Comparison of ENCODE assay signal across 11 mouse cellular contexts in the genomic region with DNA sequence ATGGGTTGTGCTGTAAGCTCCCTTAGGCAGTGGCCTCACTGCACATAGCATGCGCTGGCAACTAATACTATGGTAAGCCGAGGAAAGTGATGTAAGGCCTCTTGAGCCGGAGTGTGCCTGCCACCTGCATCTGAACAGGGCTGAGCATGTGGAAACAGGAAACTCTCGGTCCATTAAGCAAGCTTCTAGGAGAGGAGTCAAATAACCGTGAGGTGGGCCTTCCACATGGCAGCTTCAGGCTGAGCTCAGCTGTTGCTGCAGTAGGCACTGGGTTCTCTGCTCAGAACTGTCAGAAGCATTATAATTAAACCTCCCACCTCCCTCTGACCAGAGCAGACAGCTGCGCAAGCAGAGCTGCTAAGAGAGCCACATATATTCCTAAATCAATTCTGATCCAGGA. TPM values are rescaled to one million over a fixed set of nuclear protein-coding genes. Genes with fewer than 3 reads are reported as not detected.
DNase-seq lines count a peak whose midpoint lies in the region; ATAC-seq and TF ChIP-seq lines count a peak whose summit lies in the region.
"Had no signal": no experiment of that assay in that cellular context is flagged by ENCODE, and none has a peak within 500 bp of the region (broad histone marks: within the 10 kb centered on the region; RNA-seq: fewer than 3 reads in every experiment).

No protein-coding gene starts in this region.

- no peaks in the 10 kb centered on the region for H3K36me3 ChIP-seq in embryonic facial prominence, embryonic 13.5 days
- no peaks in the 10 kb centered on the region for H3K36me3 ChIP-seq in hindbrain, postnatal 0 days (ENCODE audit: insufficient read depth, low read length)
- H3K36me3 ChIP-seq in neural tube, embryonic 15.5 days: no peaks in the 10 kb centered on the region

- peak; percentile 51 for DNase-seq in left cerebral cortex, postnatal 4 days
- no peak for DNase-seq in left cerebral cortex, postnatal 14 days (ENCODE audit: low spot score in 2 of 2)
- peak; percentile 57 for DNase-seq in hindbrain, postnatal 0 days (ENCODE audit: low spot score)
- DNase-seq in right cerebral cortex, postnatal 10 days (ENCODE audit: low spot score in 2 of 2): no peak
- DNase-seq: heart, postnatal 14 days; right cerebral cortex, postnatal 4 days; thymus, postnatal 14 days had no signal

- H3K27ac ChIP-seq in embryonic facial prominence, embryonic 13.5 days: no peak overlapping the region
- H3K27ac ChIP-seq in hindbrain, postnatal 0 days: no peak overlapping the region
- H3K27ac ChIP-seq in neural tube, embryonic 15.5 days (replicated peaks): no peak overlapping the region

- no peaks in the 10 kb centered on the region for H3K4me1 ChIP-seq in embryonic facial prominence, embryonic 13.5 days
- H3K4me1 ChIP-seq in hindbrain, postnatal 0 days (ENCODE audit: insufficient read depth, low read length): no peaks in the 10 kb centered on the region
- no peaks in the 10 kb centered on the region for H3K4me1 ChIP-seq in neural tube, embryonic 15.5 days
- H3K4me1 ChIP-seq: megakaryocyte, embryonic 14.5 days had no signal

- H3K27me3 ChIP-seq in embryonic facial prominence, embryonic 13.5 days: no peaks in the 10 kb centered on the region
- no peaks in the 10 kb centered on the region for H3K27me3 ChIP-seq in hindbrain, postnatal 0 days (ENCODE audit: insufficient read depth, low read length)
- no peaks in the 10 kb centered on the region for H3K27me3 ChIP-seq in neural tube, embryonic 15.5 days (replicated peaks)

- 52% methylated on average over 6 of the region's 6 CpGs for WGBS in embryonic facial prominence, embryonic 13.5 days
- 52% methylated on average over 6 of the region's 6 CpGs for WGBS in hindbrain, postnatal 0 days
- 43% methylated on average over 6 of the region's 6 CpGs for WGBS in neural tube, embryonic 15.5 days

- intact Hi-C loops in left cerebral cortex, postnatal 4 days (cut with DNase I): no loop called here
- intact Hi-C loops in left cerebral cortex, postnatal 14 days (cut with DNase I): no loop called here

- TF ChIP-seq CTCF in hindbrain, postnatal 0 days (IDR thresholded peaks at IDR 0.05; ENCODE audit: low read depth): no peak

- no peak overlapping the region for H3K4me3 ChIP-seq in embryonic facial prominence, embryonic 13.5 days
- H3K4me3 ChIP-seq in hindbrain, postnatal 0 days (ENCODE audit: low read length): no peak overlapping the region
- H3K4me3 ChIP-seq in neural tube, embryonic 15.5 days (replicated peaks): no peak overlapping the region
- H3K4me3 ChIP-seq: megakaryocyte, embryonic 14.5 days had no signal

- H3K4me2 ChIP-seq in embryonic facial prominence, embryonic 13.5 days: no peak overlapping the region
- no peak overlapping the region for H3K4me2 ChIP-seq in hindbrain, postnatal 0 days (ENCODE audit: low read depth, low read length)
- H3K4me2 ChIP-seq in neural tube, embryonic 15.5 days: no peak overlapping the region

- ATAC-seq in embryonic facial prominence, embryonic 13.5 days (ENCODE audit: insufficient number of reproducible peaks, insufficient read depth, low FRiP score, low TSS enrichment, low read depth): peak; percentile 69; the same call in 1 of the 2 replicates
- ATAC-seq in hindbrain, postnatal 0 days: peak; percentile 89
- peak; percentile 35; the same call in 1 of the 2 replicates for ATAC-seq in neural tube, embryonic 15.5 days (ENCODE audit: low FRiP score)
- no peak for ATAC-seq in erythroblast, adult 5-6 weeks (replicated peaks; ENCODE audit: low FRiP score, poor library complexity, severe bottlenecking)

- no peaks in the 10 kb centered on the region for H3K9me3 ChIP-seq in embryonic facial prominence, embryonic 13.5 days
- no peaks in the 10 kb centered on the region for H3K9me3 ChIP-seq in hindbrain, postnatal 0 days (ENCODE audit: low read length)
- no peaks in the 10 kb centered on the region for H3K9me3 ChIP-seq in neural tube, embryonic 15.5 days (replicated peaks)

- H3K9ac ChIP-seq in embryonic facial prominence, embryonic 13.5 days: no peak overlapping the region
- no peak overlapping the region for H3K9ac ChIP-seq in hindbrain, postnatal 0 days (replicated peaks; ENCODE audit: low read length)
- H3K9ac ChIP-seq in neural tube, embryonic 15.5 days (replicated peaks): no peak overlapping the region

RNA-seq across cellular contexts. Expression of gene Dcx, which starts 33.1 kb away (rescaled TPM):
- total RNA-seq in left cerebral cortex, postnatal 4 days (2021): 100 to 1,000 TPM; 675 to 739 TPM
- total RNA-seq in left cerebral cortex, postnatal 14 days (2021): 10 to 100 TPM; 55.8 to 56.8 TPM
- 4.9 and 5.3 TPM in 2 replicates for polyA plus RNA-seq in embryonic facial prominence, embryonic 13.5 days (2015; fragmentation: Nextera tagmentation; extraction: Ambion mirVana)
- 178 and 200 TPM in 2 replicates for total RNA-seq in hindbrain, postnatal 0 days (2014; rRNA removed)
- polyA plus RNA-seq in hindbrain, postnatal 0 days (2015; fragmentation: Nextera tagmentation; extraction: Ambion mirVana): 103 and 120 TPM in 2 replicates
- polyA plus RNA-seq in neural tube, embryonic 15.5 days (2015; fragmentation: Nextera tagmentation; extraction: Ambion mirVana): 220 and 254 TPM in 2 replicates
- not detected in 2 replicates for total RNA-seq in erythroblast, adult 5-6 weeks (2015; ENCODE audit: low replicate concordance)
- total RNA-seq in erythroblast, adult 5-6 weeks (2017; ENCODE audit: low replicate concordance): not detected in 2 replicates
- total RNA-seq: heart, postnatal 14 days had no signal

Comparison
In these comparisons a context has a peak if more than half of its experiments do, and no peak if none do; other contexts are left out.
1. DNase-seq: peak in left cerebral cortex, postnatal 4 days (single experiment) and hindbrain, postnatal 0 days (single experiment); none in left cerebral cortex, postnatal 14 days (0 of 2) and right cerebral cortex, postnatal 10 days (0 of 2).
2. RNA of gene Dcx, which starts 33.1 kb away (total RNA-seq): 675 to 739 TPM in left cerebral cortex, postnatal 4 days, 178 to 200 TPM in hindbrain, postnatal 0 days and 55.8 to 56.8 TPM in left cerebral cortex, postnatal 14 days; not detected in erythroblast, adult 5-6 weeks; every median in the first group is over 10 times any median in the second.